Comparison of ENCODE assay signal across 8 mouse cellular contexts in genomic region chr11:95586751-95587422, GRCm38 (mm10). TPM values are rescaled to one million over a fixed set of nuclear protein-coding genes. Genes with fewer than 3 reads are reported as not detected.
DNase-seq lines count a peak whose midpoint lies in the region; ATAC-seq and TF ChIP-seq lines count a peak whose summit lies in the region.

No protein-coding gene starts in this region.

- H3K27ac ChIP-seq in left cerebral cortex, adult 2 months = no peak overlapping the region
- peak overlapping the region; percentile 62 for H3K27ac ChIP-seq in forebrain, embryonic 10.5 days
- peak overlapping the region; percentile 76 for H3K27ac ChIP-seq in limb, embryonic 10.5 days
- peak overlapping the region; percentile 78 for H3K27ac ChIP-seq in neural tube, embryonic 14.5 days (ENCODE audit: low read depth, low read length)

- TF ChIP-seq CTCF in left cerebral cortex, adult 2 months (IDR thresholded peaks at IDR 0.05) = no peak

- WGBS in forebrain, embryonic 10.5 days = under 1% methylated on average over 27 of the region's 27 CpGs
- WGBS in limb, embryonic 10.5 days = under 1% methylated on average over 27 of the region's 27 CpGs
- under 1% methylated on average over 27 of the region's 27 CpGs for WGBS in neural tube, embryonic 14.5 days

- H3K4me3 ChIP-seq in left cerebral cortex, adult 2 months = peak overlapping the region; percentile 40
- H3K4me3 ChIP-seq in forebrain, embryonic 10.5 days = peak overlapping the region; percentile 55
- H3K4me3 ChIP-seq in limb, embryonic 10.5 days = peak overlapping the region; percentile 56
- peak overlapping the region; percentile 47 for H3K4me3 ChIP-seq in neural tube, embryonic 14.5 days (ENCODE audit: low read depth, low read length)

- no peak for DNase-seq in left cerebral cortex, adult 2 months (ENCODE audit: extremely low spot score in 1 of 2, low spot score in 2 of 2)
- no peak for DNase-seq in left cerebral cortex, postnatal 36 days (ENCODE audit: low spot score in 2 of 2)
- DNase-seq in forebrain, embryonic 10.5 days (ENCODE audit: extremely low spot score, low spot score) = no peak
- peak; percentile 46 for DNase-seq in limb, embryonic 10.5 days (ENCODE audit: low spot score)
- DNase-seq in adipocyte (ENCODE audit: low spot score) = no peak
- DNase-seq in layer of hippocampus, adult 9-10 months (ENCODE audit: low spot score) = no peak
- DNase-seq in layer of hippocampus, adult 8-10 months (ENCODE audit: low spot score in 2 of 2) = no peak

- no peaks in the 10 kb centered on the region for H3K36me3 ChIP-seq in forebrain, embryonic 10.5 days (replicated peaks)
- H3K36me3 ChIP-seq in limb, embryonic 10.5 days = no peaks in the 10 kb centered on the region
- no peaks in the 10 kb centered on the region for H3K36me3 ChIP-seq in neural tube, embryonic 14.5 days (ENCODE audit: control insufficient read depth, insufficient read depth, low read length)

- intact Hi-C loops in left cerebral cortex, adult 2 months (cut with DNase I) = loop anchor here (1.0 to 5.0 kb wide), 2 partner anchors 54 to 60 kb away; no protein-coding TSS in a partner anchor
- intact Hi-C loops in left cerebral cortex, postnatal 36 days (cut with DNase I) = loop anchor here (2.0 kb wide), 2 partner anchors 54 to 62 kb away; no protein-coding TSS in a partner anchor

- no peaks in the 10 kb centered on the region for H3K9me3 ChIP-seq in forebrain, embryonic 10.5 days
- no peaks in the 10 kb centered on the region for H3K9me3 ChIP-seq in limb, embryonic 10.5 days (replicated peaks)
- H3K9me3 ChIP-seq in neural tube, embryonic 14.5 days (ENCODE audit: control insufficient read depth, low read length) = no peaks in the 10 kb centered on the region

- H3K27me3 ChIP-seq in forebrain, embryonic 10.5 days (ENCODE audit: poor library complexity, severe bottlenecking) = peaks cover 99% of the 10 kb centered on the region
- peaks cover 97% of the 10 kb centered on the region for H3K27me3 ChIP-seq in limb, embryonic 10.5 days (ENCODE audit: low read depth, poor library complexity, severe bottlenecking)
- H3K27me3 ChIP-seq in neural tube, embryonic 14.5 days (ENCODE audit: control insufficient read depth, insufficient read depth, low read length) = peaks cover 13% of the 10 kb centered on the region

- peak; percentile 38 for ATAC-seq in neural tube, embryonic 14.5 days (ENCODE audit: low read depth)

- H3K4me1 ChIP-seq in forebrain, embryonic 10.5 days = peaks cover 64% of the 10 kb centered on the region
- H3K4me1 ChIP-seq in limb, embryonic 10.5 days = peaks cover 79% of the 10 kb centered on the region
- peaks cover 24% of the 10 kb centered on the region for H3K4me1 ChIP-seq in neural tube, embryonic 14.5 days (ENCODE audit: control insufficient read depth, insufficient read depth, low read length)

- peak overlapping the region; percentile 77 for H3K4me2 ChIP-seq in neural tube, embryonic 14.5 days (ENCODE audit: low read depth, low read length)

- H3K9ac ChIP-seq in neural tube, embryonic 14.5 days (replicated peaks; ENCODE audit: low read depth, low read length) = peak overlapping the region; percentile 68

RNA-seq across cellular contexts. Expression of gene Ngfr, which starts 0.6 kb away (rescaled TPM):
- total RNA-seq in left cerebral cortex, adult 2 months (2021) = 1 to 10 TPM in 1 of 2 experiments, under 1 TPM in 1; 0.93 to 1.3 TPM
- total RNA-seq in left cerebral cortex, postnatal 36 days (2021) = 1 to 10 TPM in 1 of 2 experiments, under 1 TPM in 1; 0.74 to 1.7 TPM
- polyA plus RNA-seq in forebrain, embryonic 10.5 days (2016; fragmentation: Nextera tagmentation; extraction: Ambion mirVana) = 12.3 and 14.6 TPM in 2 replicates
- 9.7 and 16.3 TPM in 2 replicates for polyA plus RNA-seq in limb, embryonic 10.5 days (2016; fragmentation: Nextera tagmentation; extraction: Ambion mirVana)
- polyA plus RNA-seq in neural tube, embryonic 14.5 days (2014; fragmentation: Nextera tagmentation; extraction: Ambion mirVana) = 40.8 and 73.9 TPM in 2 replicates
- total RNA-seq in layer of hippocampus, adult 8-10 months (2022) = 1 to 10 TPM; 1.9 to 2.8 (median 2.3) TPM
